Mouse (Mus musculus) retina, embryonic 14.5 days (tissue): Measurements from ENCODE around the gene Zg16.
A peak's percentile ranks its signal among the peaks of the same experiment; 100 is the strongest.
"Not testable (repeated sequence)": the region's sequence is repeated elsewhere in the genome, so short reads cannot be mapped to it uniquely, and the experiment has no call there.

Experiments
- DNase-seq: peaks from one replicate; pipeline ENCODE4 v3.0.0-alpha.2; 2015; ENCODE audit warnings: low spot score

Gene Zg16

DNA sequence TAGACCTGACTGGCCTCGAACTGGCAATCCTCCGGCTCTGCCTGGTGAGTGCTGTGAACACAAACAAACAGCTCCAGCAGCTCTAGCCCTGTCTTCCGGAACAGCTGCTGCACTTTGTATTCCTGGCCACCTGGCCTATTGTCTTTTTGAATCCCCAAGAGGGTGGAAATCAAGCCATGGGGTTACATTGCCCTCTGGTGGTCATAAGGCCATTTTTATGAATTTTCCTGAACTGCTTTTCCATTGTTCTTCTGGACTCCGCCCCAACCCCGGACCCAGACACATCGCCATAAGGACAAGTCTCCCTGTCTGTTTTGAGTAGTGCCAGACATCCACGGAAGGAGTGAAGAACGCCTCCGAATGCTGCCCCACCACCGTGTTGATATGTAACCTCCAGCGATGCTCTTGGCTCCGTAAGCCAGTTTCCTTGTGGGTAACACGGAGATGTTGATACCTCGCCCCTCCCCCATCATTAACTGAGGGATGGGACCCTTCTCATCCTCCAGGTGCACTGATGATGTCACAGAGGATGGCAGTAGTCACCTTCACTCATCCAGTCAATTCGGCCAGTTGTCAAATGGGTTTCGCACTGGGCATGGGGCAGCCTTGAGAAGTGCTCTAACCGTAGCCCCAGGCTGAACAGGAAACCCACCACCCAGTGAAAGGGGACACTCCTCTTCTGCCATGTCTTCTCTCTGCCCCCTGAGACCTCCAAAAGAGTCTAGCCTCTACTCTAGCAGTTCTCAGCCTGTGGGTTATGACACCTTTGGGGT, 17.6 kb upstream of the Zg16 start:
- peak; percentile 99 for DNase-seq

DNA sequence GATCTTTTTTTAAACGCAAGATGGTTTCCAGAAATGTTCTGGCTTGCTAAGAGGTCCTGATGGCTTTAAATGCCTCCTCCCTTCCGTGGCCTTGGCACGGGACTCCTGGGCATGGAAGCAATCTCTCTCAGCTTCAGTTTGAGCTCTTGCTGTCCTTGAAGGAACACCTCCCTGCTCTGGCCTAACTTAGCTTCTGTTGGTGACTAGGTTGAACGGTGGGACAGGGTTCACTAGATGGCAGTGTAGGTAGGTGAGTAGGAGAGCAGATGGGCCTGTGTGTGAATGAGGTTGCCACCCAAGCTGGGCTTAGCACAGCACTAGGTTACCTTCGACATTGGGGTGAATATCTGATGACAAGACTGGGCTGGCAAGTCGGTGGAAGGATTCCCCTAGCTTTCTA, 16.8 kb upstream of the Zg16 start:
- no peak for DNase-seq

DNA sequence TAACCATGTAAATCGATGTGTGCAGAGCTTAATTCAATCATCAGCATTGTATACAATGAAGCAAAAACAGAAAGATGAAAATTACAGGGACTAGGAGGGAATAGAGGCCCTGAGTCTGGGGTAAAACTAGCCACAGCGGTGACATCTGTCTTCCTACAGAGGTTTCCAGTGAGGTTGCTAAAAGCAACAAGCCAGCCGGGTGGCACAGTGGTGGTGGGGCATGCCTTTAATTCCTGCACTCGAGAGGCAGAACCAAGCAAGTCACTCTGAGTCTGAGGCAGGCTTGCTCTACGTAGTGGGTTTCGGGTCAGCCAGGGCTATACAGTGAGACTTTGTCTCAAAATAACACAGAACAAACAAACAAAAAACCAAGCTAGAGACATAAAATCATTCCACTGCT, 15.0 kb upstream of the Zg16 start:
- DNase-seq = no peak

DNA sequence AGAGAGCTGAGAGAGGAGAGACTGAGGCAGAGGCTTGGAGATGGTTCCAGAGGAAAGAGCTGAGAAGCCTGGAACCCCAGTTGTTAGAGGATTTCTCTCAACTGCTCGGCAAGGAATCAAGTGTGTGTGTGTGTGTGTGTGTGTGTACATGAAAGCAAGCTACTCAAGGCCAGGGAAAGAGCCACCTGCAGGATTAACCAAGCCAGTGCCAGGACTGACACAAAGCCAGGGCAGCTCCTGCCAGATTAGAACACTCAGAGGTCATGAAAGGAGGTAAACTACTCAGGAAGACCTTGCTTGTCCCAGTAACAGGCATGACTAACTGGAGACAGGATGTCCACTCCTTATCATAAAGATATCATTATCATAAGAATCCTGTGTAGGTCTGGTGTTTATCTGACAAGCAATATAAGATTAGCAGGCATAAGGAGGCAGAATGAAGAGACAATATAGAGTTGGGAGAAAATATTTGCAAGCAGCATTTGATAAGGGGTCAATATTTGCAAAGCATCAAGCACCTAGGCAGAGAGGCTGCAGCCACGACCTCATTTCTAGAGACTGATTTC, 14.4 kb upstream of the Zg16 start:
- DNase-seq = no peak

DNA sequence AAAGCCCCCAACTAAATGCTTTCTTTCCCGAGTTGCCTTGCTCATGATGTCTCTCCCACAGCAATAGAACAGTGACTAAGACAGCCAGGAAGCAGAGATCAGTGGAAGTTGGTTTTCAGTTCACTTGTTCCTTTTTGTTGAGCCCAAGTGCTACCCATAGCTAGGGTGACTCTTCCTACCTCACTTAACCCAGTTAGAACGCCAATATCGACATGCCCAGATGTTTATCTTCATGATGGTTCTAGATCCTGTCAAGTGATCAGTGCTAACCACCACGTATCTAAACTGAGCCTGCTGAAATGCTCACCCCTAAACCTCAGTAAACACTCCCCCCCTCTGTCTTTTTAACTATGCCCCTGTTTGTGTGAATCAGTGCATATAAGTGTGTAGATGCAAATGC, 12.4 kb upstream of the Zg16 start:
- no peak for DNase-seq

DNA sequence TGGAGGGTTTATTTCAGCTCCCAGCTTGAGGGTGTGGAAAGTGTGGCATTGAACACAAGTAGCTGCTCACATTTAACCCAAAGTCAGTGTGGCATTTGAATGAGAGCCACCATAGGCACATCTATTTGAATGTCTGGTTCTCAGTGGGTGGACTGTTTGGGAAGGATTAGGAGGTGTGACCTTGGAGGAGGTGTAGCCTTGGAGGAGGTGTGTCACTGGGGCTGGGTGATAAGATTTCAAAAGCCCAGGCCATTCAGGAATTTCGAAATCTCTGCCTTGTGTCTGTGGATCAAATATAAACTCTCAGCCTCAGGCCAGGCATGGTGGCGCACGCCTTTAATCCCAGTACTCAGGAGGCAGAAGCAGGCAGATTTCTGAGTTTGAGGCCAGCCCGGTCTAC, 11.8 kb upstream of the Zg16 start:
- no peak for DNase-seq

DNA sequence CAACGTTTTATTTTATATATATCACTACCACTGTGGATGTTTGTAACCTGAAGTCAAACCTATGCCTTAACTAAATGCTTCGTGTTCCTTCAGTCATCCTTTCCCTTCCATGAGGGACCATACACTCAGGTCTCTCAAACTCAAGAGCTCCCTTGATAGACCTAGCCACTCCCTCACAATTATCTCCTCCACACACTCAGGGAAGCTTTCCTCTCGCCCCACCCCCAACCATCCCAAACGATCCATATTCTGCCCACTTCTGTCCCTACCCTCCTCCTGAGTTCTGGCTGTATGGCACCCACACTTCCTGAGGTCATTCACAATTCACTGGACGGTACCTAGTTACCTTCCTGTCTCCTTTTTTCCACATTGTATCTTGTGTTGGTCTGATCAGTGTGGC, 11.4 kb upstream of the Zg16 start:
- DNase-seq = no peak

DNA sequence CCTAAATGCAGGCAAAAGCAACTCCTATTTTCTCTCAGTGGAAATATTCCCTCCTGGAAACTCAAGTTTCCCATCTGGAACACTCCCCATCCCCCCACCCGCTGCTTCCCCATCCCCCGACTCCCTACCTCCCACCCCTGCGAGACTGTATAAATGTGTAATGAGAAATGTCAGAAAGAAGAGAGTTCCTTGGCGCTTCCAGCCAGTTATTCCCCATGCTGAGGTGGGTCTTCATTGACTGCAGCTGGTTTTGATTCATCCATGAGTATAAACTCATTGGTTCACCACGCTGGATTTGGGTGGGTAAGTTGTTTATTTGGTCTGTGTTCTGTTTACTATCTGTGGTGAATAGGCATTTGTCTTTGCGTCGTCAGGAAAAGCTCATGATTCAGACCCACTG, 9.3 kb upstream of the Zg16 start:
- no peak for DNase-seq

DNA sequence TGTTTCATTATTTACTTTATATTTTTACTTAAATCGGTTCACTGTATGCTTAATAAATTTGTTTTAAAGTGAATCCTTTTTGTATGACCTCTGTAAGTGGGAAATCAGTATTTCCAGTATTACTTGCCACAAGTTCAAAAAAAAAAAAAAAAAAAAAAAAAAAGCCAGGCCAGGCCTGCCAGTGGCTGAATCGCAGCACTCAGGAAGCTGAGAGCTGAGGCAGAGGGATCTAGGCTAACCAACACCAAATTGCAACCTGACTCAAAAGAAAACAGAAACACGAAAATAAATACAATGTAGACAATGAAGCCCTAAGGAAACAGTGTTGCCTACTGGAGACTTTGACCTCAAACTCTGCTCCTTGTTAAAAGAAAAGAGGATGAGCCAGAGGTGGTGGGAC, 6.8 kb upstream of the Zg16 start:
- no peak for DNase-seq

DNA sequence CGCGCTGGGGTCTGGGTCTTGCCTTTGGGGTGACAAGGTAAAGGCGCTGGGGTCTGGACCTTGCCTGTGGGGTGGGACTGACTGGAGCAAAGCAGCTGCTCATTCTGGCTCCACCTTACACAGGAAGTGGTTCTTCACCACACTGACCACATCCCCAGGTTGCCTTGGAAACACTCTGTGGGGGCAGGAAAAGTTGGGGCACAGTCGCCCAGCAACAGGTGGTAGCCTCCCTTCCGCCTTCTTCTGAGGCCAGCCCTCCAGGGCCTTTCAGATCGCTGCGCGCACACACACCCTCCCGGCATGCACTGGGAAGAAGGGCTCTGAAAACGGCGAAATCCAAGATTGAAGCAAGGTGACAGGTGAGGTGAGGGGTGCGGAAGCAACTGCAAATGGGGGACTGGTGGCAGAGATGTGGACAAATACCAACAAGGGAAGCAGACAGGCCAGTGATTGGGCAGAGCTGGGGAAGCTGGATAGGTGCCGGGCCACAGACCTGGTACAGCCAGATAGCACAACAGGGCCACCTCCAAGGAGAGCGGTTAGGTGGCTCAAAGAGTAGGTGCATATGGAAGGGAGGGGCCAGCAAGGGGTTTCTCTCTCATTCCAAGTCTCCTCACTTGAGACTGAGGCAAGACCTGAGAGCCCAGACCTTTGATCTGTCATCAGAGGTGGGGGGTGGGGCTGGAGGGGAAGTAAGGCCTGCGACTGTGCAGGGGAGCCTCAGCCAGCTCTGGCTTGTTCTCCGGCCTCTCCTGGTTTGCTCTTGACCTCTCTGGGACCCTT, 4.2 kb upstream of the Zg16 start, which contains the start of gene AI467606:
AI467606 (plus strand) TSS at position 246 of the 783 bp plus-strand sequence.
- DNase-seq = no peak

DNA sequence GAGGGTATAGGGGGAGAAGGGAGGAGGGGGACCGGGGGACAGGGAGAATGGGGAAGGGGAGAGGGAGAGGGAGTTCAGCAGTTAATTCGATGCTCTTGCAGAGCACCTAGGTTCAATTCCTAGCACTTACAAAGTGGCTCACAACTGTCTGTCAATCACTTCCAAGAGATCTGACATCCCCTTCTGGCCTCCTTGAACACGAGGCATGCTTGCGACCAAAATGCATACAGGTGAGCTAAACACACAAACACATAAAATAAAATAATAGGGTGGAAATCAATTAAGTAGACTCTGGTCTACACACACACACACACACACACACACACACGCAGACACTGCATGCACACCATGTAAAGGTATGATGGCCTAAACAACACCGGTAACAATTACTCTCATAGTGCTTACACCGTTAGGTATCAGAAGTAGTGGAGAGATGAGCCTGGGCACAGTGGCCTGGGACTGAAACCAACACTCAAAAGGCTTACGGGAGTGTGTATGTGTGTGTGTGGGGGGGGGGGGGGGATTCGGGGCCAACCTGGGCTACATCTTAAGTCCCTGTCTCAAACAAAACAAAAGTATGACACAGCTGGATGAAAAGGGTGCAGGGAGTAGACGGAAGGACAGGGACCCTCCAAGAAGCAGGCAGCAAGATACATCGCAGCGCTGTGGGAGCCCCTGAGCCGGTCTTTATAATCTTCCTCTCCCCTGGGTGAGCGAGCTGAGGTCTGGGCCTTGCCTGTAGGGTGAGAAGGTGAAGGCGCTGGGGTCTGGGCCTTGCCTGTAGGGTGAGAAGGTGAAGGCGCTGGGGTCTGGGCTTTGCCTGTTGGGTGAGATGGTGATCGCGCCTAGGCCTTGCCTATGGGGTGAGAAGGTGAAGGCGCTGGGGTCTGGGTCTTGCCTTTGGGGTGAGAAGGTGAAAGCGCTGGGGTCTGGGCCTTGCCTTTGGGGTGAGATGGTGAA, 3.3 kb upstream of the Zg16 start:
- no peak for DNase-seq

DNA sequence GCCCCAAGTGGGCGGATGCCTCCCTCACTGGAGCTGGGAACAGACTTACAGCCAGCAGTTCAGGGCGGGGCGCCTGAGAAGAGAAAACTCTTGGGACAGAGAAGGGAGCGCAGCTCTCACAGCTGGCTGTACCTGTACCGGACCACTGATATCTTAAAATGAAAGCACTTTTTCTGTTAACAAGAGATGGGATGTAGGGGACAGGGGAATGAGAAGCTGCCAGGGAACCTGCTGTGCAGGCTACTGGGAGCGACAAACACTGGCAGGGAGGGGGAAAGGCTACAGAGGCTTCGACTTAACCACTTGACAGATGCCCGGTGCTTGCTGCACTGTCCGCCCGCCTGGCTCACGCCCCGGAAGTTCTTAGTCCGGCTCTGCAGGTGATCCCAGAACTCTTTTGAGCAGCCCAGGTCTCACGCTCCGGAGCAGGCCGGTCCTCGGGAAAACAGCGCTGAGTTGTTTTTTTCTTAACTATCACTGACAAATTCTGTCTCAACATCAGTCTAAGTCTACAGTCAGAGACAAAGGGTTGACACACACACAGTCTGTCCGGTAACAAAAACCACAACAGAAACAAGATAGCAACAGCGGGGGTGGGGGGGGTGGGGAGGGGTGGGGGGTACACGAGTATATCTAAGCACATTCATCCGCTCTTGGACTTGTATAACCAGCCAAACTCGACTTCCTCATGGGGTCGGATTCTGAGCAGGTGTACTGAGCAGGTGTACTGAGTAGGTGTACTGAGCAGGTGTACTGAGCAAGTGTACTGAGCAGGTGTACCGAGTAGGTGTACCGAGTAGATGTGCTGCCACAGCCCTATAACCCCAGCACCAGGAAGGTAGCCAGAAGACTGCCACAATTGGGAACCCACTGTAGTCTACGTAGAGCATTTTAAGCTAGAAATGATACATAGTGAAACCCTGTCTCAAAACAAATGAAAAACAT, 2.0 kb upstream of the Zg16 start:
- DNase-seq = peak; percentile 36

DNA sequence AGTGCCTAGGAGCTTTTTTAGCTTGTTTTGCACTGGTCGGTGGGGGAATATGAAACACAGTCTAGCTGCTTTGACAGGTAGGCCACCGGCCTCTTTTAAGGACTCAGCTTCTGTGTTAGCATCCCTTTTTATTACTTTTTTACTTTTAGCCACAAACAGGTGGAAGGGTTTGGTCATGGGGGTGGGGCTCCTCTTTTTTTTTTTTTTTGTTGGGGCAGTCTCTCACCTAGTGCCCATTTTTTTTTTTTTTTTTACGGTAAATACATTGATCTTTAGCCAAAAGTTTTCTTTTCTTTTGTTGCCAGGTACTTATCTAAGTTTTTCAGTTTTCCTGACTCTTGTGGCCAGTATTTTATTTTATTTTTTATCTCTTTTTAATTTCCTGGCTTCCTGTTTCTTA, 955 bp upstream of the Zg16 start:
- no peak for DNase-seq

DNA sequence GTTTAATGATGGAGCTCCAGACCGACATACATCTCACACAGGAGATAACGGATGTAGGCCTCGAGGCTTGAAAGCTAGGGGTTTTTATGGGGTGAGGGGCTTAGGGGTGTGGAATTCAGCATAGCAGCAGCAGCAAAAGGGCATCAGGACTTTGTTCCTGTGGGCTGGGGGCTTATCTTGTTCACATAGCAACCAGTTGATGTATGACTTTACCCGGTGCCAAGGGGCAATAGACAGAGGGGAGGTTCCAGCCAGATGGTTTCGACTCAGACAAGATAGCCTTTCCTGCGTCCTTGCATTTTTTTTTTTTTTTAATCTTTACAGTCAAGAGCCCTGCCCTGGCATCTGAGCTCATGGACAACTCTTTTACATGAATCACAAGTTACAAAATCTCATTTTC, 1.4 kb downstream of the Zg16 start:
- not testable (repeated sequence) for DNase-seq

DNA sequence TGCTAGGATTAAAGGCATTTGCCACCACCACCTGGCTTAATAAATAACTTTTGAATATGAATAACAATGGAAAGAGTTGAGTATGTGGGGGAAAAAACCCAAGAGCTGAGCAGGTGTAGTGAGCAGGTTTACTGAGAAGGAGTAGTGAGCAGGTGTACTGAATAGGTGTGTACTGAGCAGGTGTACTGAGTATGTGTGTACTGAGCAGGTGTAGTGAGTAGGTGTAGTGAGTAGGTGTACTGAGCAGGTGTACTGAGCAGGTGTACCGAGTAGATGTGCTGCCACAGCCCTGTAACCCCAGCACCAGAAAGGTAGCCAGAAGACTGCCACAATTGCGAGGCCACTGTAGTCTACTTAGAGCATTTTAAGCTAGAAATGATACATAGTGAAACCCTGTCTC, 2.3 kb downstream of the Zg16 start:
- DNase-seq = no peak

DNA sequence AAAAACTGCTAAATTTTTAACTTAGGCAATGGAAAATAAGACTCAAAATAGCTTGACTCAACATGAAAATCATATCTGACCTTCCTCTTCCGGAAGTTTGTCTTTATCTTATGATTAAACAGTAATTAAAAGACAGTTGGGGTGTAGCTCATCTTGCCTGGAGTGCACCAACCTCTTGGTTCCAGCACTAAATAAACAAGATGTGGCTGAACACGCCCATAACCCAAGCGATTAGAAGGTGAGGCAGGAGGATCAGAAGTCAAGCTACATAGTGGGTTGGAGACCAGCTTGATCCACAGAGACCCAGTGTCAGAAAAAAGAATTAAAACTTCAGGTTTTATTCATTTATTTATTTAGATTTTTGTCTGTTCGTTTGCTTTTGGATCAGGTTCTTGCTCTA, 3.4 kb downstream of the Zg16 start:
- DNase-seq = no peak

DNA sequence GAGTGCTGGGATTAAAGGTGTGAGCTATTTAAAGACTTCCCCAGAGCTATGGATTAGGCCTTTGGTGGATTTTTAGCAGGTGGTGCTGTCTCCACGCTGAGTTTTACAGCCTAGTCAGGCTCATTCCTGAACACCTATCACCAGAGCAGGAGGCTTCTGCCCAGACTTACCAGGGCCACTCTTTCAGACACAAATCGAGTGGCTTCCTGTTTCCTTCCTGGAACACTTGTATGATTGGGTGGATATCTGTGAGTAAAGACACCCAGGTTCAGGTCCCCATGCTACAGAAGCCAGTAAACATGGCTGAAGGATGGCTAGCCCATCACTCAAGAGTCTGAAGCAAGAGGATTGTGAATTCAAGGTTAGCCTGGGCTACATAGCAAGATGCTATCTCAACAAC, 4.1 kb downstream of the Zg16 start:
- DNase-seq = no peak

DNA sequence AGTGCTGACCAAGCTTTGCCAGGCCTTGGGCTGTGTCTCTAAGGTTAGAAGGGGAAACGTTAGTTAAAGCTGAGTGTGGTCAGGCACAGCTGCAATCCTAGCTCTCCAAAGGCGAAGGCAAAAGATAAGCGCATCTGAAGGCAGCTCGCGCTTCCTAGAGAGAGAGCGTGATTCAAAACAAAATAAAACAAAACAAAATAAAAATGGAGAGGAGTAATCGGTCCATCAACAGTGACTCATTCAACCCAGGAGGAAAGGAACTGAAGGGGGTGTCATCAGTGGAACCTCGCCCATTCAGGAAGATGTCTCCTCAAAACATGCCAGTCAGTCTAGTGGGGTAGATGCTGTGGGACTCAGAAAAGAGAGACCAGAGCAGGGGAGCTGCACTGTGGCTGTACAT, 4.9 kb downstream of the Zg16 start:
- DNase-seq = no peak

DNA sequence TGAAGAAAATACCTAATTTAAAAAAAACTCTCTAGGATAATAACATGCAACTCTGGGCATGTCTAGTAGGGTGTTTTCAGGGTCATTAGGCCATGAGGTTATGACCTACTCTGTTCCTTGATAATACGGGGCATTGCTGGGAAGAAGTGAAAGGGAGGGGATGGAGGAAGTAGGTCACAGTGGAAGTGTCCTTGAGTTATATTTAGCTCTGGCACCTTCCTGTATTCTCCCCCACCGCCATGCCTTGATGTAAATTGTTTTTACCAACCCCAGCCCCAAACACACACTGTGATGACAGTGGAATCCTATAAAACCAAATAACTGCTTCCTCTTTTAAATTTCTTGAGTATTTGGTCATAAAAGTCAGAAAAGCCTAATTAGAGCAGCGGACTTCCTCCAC, 7.1 kb downstream of the Zg16 start:
- no peak for DNase-seq

DNA sequence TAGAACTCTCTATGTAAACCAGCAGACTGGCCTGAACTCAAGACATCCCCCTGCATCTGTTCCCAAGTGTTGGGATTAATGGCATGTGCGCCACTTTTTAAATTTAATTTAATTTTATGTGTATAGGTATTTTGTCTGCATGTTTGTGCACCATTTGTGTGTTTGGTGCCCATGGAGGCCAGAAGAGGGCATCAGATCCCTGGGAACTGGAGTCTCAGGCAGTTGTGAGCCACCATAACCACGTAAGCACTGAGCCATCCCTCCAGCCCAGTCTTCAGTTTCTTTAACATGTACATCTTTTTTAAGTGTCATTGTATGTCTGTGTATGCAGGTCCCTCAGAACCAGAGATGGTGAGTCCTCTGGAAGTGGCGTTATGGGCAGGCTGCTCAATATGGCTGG, 9.4 kb downstream of the Zg16 start:
- no peak for DNase-seq

DNA sequence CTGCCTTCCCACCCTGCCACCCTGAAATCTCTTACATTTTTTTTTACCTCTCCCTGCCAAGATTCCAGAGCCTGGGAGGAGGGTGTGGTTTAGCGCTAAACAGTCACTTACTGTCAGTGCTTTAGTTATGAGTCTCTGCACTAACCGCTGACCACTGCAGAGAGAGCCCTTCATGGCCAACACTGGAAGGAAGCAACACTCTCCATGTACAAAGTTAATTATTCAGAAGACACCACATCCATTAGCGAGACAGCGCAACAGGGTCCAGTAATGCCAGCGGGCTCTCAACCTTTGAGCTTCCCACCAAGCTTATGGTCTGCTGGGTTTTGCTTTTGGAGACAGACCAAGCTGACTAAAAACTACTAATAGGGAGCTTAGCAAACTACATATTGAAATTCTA, 10.9 kb downstream of the Zg16 start:
- DNase-seq = no peak
